Mouse (Mus musculus) layer of hippocampus, adult 2 months (tissue): ENCODE measurements around the gene Gpr4. TPM values are rescaled to one million over a fixed set of nuclear protein-coding genes. Genes with fewer than 3 reads are reported as not detected.

Source experiments
- DNase-seq, 2 experiments: peaks; one replicate each; pipeline ENCODE4 v3.0.0; 2022; ENCODE audit warnings: low spot score in 2 of 2
- H3K27ac ChIP-seq: fragments of 200-600 bp; 2 replicates; pipeline ENCODE4 v1.8.1; 2022
- H3K4me3 ChIP-seq: fragments of 200-600 bp; 2 replicates; pipeline ENCODE4 v1.8.1; 2022; ENCODE audit warnings: mild to moderate bottlenecking
- CTCF ChIP-seq: fragments of 200-600 bp; conservative IDR thresholded peaks from 2 replicates; pipeline ENCODE4 v1.8.1; 2022; ENCODE audit warnings: antibody characterized with exemption, mild to moderate bottlenecking, moderate library complexity
- total RNA-seq, 2 experiments: library from RNA; stranded (reverse); gene quantifications; 2 replicates each; pipeline ENCODE4 v1.2.3; 2021

Gene Gpr4
- total RNA-seq, 2 experiments from 2014 or later = 1.6 to 2.5 TPM

DNA sequence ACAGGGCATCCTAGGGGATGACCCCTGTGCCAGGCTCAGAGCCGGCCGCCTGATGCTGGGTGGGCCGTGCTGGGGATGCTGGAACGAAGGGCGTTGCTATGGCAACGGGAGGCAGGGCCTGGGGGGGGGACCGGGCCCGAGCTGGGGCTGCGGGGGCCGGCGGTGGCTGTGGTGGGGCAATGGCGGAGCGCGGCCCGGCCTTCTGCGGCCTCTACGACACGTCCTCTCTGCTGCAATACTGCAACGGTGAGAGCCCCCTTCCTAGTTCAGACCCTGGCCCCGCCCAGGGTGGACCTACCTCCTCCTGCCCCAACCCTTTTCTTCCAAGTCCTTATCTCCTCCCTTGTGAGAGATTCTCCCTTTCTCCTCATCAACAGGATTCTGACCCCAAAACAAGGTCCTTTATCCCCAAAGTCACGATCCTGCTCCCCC lies 35.8 kb upstream of the Gpr4 start:
- TF ChIP-seq CTCF = no peak
- Histone ChIP-seq H3K4me3 (peak overlapping the region; percentile 79), H3K27ac (peak overlapping the region; percentile 97)
- DNase-seq = no peak

DNA sequence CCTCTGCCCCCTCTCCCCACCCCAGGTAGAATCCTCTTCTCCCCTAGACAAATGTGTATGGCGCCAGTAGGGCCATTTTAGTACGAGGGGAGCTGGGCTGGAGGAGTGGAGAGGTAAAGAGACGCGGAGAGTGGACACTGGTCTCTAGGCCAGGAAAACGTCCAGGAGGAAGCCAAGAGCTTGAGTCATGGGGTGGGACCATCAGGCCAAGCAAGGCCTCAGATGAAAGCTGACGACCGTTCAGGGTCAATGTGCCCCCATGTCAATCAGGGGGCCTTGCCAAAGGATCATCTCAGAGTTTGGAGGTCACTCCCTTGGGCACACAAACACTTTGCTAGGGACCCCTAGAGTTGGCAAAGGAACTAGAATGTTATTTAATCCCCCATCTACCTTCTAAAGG lies 35.1 kb upstream of the Gpr4 start:
- DNase-seq = no peak
- Histone ChIP-seq H3K4me3 (peak overlapping the region; percentile 79), H3K27ac (peak overlapping the region; percentile 97)
- no peak for TF ChIP-seq CTCF

DNA sequence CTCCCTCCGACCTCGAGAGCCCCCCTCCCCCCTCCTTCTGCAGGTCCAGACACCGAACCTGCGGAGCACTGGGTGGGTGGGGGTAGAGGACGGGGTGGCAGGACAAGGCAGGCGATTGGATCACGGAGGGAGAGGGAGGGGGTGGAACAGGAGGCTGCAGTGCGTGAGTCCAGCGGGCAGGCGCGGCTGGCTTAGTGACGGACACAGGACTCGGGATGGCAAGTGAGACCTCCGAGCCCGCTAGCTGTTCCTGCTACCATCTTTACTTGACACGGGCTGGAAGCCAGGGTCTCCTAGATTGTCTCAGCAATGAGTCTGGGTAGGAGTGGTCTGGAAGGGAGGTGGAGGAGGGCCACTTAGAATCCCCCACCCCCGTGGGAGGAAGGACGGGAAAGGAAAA lies 34.3 kb upstream of the Gpr4 start:
- TF ChIP-seq CTCF = no peak
- DNase-seq = no peak
- Histone ChIP-seq H3K27ac (peak overlapping the region; percentile 97), H3K4me3 (peak overlapping the region; percentile 79)

DNA sequence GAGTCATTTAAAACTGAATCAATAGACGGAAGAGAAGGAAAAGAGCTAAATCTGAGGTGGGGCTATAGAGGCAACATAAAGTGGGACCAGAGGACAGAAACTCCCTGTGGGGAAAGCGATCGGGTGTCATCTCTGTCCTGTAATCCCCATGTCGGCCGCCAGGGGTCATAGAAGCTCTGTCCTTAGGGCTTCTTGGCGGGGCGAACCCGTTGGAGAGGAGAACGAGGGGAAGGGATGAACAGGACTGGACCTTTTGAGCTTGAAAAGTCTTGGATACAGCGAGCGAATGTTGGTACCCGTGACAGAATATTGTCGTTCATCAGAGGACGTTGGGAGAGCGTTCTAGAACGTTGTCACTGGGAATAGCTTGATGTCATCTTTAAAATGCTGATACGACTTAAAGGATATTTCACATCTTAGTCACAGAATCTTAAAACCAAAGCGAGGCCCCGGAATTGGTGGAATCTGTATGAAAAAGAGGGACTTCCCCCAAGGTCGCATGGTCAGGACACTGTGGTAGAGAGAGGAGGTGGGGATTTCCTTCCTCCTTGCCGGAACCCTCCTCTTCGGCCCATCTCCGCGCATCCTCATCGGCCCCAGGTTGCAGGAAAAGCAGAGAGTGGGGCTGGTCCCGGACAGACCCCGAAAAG lies 33.8 kb upstream of the Gpr4 start:
- peak; percentile 79 to 89 for DNase-seq
- TF ChIP-seq CTCF = peak; percentile 96
- peak overlapping the region; percentile 79 for H3K4me3 ChIP-seq
- peak overlapping the region; percentile 97 for H3K27ac ChIP-seq

DNA sequence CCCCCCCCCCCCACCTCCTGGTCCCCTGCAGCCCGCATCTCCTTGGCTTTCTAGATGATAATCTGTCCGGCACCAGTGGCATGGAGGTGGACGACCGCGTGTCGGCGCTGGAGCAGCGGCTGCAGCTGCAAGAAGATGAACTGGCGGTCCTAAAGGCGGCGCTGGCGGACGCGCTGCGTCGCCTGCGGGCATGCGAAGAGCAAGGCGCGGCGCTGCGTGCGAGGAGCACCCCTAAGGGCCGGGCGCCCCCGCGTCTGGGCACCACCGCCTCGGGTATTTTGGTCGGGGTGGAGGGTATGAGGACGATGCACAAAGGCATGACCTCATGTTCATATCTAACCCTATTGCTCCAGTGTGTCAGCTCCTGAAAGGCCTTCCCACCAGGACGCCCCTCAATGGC lies 33.2 kb upstream of the Gpr4 start:
- peak; percentile 71 for TF ChIP-seq CTCF
- H3K27ac ChIP-seq = peak overlapping the region; percentile 40; the same call in 1 of the 2 replicates
- peak in 1 of 2 experiments; percentile 60 for DNase-seq
- H3K4me3 ChIP-seq = peak overlapping the region; percentile 79

DNA sequence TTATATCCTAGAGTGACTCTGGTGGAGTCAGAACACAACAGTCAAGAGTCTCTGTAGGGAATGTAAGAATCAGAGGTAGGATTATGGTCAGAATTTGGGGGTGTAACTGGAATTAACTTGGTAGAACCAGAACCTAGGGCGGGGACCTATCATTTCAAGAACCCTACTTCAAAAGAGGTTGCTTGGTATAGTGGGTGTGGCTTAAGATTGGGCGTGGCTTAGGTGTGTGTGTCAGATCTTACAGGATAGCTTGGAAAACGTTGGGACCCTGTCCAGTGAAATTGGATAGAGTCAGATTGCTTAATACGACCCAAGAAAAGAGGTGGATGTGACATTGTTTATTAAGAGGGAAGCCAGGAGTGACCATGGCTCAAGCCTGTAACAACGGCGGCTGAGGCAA lies 32.4 kb upstream of the Gpr4 start:
- Histone ChIP-seq H3K4me3 (no peak overlapping the region; the same call in 1 of the 2 replicates), H3K27ac (peak overlapping the region; percentile 40; the same call in 1 of the 2 replicates)
- no peak for DNase-seq
- TF ChIP-seq CTCF = no peak

DNA sequence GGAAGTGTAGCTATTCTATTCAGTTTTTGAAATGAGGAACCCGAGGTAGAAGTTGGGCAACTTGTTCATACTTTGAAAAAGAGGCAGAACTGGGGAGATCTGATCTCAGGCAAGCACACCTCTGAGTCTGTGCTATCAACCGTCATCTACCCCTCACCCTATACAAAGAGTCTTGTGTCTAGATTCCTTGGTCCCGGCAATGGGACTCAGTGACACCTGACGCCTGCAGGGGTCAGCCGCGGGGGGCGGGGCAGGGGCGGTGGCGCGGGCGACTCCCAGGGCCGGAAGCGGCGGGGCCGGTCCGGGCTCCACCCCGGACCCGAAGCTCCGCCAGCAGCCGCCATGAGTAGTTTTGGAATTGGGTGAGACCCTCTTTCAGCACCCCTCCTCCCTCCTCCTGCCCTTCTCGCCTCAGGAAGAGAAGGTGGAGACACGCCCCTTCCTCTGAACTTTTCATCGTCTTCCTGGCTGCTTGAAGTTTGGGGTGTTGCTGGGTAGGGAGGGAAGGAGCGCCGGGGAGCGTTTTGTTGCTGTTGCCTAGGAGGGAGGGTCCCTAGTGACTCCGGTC lies 31.4 kb upstream of the Gpr4 start:
- no peak for DNase-seq
- no peak; the same call in 1 of the 2 replicates for TF ChIP-seq CTCF
- peak overlapping the region; percentile 39; the same call in 1 of the 2 replicates for H3K27ac ChIP-seq
- peak overlapping the region; percentile 46 for H3K4me3 ChIP-seq

DNA sequence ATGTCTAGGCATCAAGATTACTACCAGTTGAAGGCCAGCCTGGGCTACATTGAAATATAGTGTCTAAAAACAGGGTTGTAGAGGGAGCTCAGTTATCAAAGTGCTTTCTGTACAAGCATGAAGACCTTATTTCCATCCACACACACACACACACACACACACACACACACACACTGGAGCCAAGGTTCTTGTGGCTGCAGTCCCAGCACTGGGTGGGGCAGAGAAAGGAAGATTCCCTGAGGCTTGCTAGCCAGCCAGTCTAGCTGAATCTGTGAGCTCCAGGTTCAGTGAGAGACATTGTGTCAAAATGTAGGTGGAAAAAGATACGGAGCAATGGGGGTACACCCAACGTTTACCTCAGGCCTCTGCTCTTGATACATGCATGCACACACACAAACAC lies 28.1 kb upstream of the Gpr4 start:
- H3K27ac ChIP-seq = peak overlapping the region; percentile 49

DNA sequence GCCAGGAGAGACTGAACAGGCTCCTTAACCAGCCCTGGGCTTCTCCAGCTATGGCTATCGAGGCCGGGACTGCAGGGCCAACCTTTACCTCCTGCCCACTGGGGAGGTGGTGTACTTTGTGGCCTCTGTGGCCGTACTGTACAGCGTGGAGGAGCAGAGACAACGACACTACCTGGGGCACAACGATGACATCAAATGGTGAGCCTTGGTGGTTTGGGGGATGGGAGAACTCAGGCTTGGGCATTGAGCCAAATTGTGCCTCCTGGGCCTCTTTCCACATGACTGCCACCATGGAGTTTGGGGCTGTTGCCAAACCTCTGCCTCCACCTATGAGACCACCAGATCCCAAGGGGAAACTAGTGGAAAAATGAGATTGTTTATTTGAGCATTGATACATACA lies 27.6 kb upstream of the Gpr4 start:
- TF ChIP-seq CTCF = no peak
- peak overlapping the region; percentile 49 for H3K27ac ChIP-seq
- DNase-seq = no peak
- no peak overlapping the region for H3K4me3 ChIP-seq

More for the DNA sequence above, 28.1 kb upstream of the Gpr4 start:
- no peak for TF ChIP-seq CTCF
- no peak for DNase-seq
- H3K4me3 ChIP-seq = no peak overlapping the region

DNA sequence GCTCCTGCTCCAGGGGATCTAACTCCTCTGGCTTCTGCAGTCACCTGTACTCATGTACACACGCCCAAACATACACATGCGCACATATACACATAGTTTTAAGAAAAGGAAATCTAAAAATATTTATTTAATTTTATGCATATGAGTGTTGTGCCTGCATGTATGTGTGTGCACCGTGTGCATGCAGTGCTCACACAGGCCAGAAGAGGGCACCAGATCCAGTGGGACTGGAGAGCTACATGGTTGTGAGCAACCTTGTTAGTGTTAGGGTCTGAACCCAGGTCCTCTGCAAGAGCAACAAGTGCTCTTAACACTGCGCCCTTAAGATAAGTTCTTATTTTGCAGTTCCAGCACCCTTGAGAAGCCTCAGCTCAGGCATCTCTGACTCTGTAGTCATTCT lies 17.7 kb upstream of the Gpr4 start:
- DNase-seq = no peak
- Histone ChIP-seq H3K27ac (no peak overlapping the region), H3K4me3 (no peak overlapping the region)
- TF ChIP-seq CTCF = peak; percentile 67

DNA sequence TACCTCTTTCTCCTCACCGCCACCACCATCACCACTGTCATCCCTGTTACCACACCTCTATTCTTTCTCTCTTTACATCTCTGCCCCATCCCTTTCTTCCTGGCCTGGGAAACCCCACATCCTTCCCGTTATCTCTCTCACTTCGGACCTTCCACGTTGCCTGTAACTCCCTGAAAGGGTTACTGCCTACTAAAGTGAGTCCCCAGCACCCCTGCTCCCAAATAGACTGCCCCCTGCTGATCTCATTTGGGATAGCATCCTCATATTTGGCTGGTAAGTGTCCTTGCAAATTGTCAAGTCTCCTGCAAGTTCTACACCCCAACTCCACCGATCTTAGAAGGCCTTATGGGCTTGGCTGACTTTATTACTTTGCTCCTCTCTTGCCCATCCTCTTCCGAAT lies 15.7 kb upstream of the Gpr4 start:
- DNase-seq = peak in 1 of 2 experiments; percentile 58
- peak; percentile 83 for TF ChIP-seq CTCF
- Histone ChIP-seq H3K4me3 (no peak overlapping the region), H3K27ac (no peak overlapping the region)

DNA sequence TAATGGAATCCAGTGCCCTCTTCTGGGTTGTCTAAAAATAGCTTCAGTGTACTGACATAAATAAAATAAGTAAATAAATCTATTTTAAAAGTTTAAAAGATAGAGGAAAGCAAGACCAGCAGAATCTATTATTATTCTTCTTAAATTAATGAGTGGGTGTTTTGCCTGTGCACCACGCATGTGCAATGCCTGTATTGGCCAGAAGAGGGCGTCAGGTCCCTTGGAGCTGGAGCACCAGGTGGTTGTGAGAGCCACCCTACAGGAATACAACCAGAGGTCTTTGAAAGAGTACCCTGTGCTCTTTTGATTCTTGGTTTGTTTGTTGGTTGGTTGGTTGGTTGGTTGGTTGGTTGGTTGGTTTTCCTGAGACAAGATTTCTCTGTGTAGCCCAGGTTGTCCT lies 14.4 kb upstream of the Gpr4 start:
- H3K27ac ChIP-seq = no peak overlapping the region
- no peak overlapping the region for H3K4me3 ChIP-seq
- no peak for DNase-seq
- TF ChIP-seq CTCF = peak; percentile 76

DNA sequence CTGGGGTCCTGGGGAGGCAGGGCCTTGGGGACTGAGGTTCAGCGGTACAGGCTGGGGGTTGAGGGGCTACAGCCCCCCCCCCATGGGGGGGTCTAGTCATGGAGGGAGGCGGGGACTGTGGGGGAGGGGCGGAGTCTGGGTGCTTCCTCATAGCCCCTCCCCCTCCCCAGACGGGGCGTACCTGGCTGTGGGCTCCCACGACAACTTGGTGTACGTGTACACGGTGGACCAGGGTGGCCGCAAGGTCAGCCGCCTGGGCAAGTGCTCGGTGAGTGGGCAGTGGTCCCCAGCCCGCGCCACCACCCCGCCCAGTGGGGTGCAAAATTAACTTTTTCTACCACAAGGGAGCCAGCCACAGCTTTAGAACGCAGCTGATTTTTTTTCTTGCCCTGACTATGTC lies 10.7 kb upstream of the Gpr4 start:
- no peak for TF ChIP-seq CTCF
- DNase-seq = no peak

More for the DNA sequence above, 10.7 kb upstream of the Gpr4 start:
- Histone ChIP-seq H3K4me3 (no peak overlapping the region), H3K27ac (no peak overlapping the region)
